Mouse (Mus musculus): ENCODE results near the gene Palm2. TPM values are rescaled to one million over a fixed set of nuclear protein-coding genes. Genes with fewer than 3 reads are reported as not detected.
A peak's percentile ranks its signal among the peaks of the same experiment; 100 is the strongest.

Gene Palm2
- polyA plus RNA-seq, 1 experiment from 2014 or later, result 0.05 TPM

GRCm38 (mm10) chr4:57451896-57452295 is 17.8 kb downstream of the Palm2 start:
- Histone ChIP-seq H3K27me3 (ENCODE audit: insufficient read depth, low read length) (no peaks in the 10 kb centered on the region), H3K4me3 (ENCODE audit: low read depth, low read length) (no peak overlapping the region), H3K9ac (replicated peaks) (no peak overlapping the region), H3K27ac (ENCODE audit: low read depth) (no peak overlapping the region), H3K4me1 (ENCODE audit: insufficient read depth) (no peaks in the 10 kb centered on the region), H3K36me3 (replicated peaks; ENCODE audit: insufficient read depth, low read length) (no peaks in the 10 kb centered on the region), H3K9me3 (ENCODE audit: low read length) (no peaks in the 10 kb centered on the region), H3K4me2 (ENCODE audit: low read depth, low read length) (no peak overlapping the region)
- TF ChIP-seq EP300 (IDR thresholded peaks at IDR 0.05; ENCODE audit: low read depth), result no peak
- peak; percentile 74 for TF ChIP-seq CTCF (IDR thresholded peaks at IDR 0.05; ENCODE audit: low read depth)
- DNase-seq, result peak; percentile 45
- ATAC-seq, result no peak
- WGBS (ENCODE audit: insufficient replicate concordance), result 30% methylated on average over 3 of the region's 3 CpGs

- DNase-seq (no peak), ATAC-seq (no peak)
- Histone ChIP-seq H3K27ac (ENCODE audit: low read depth) (no peak overlapping the region), H3K27me3 (ENCODE audit: insufficient read depth, low read length) (no peaks in the 10 kb centered on the region), H3K9me3 (ENCODE audit: low read length) (no peaks in the 10 kb centered on the region), H3K4me1 (ENCODE audit: insufficient read depth) (no peaks in the 10 kb centered on the region), H3K4me2 (ENCODE audit: low read depth, low read length) (no peak overlapping the region), H3K4me3 (ENCODE audit: low read depth, low read length) (no peak overlapping the region), H3K9ac (replicated peaks) (no peak overlapping the region), H3K36me3 (replicated peaks; ENCODE audit: insufficient read depth, low read length) (no peaks in the 10 kb centered on the region)
- 75% methylated on average over 5 of the region's 5 CpGs for WGBS (ENCODE audit: insufficient replicate concordance)
- TF ChIP-seq EP300 (IDR thresholded peaks at IDR 0.05; ENCODE audit: low read depth), result no peak
- TF ChIP-seq CTCF (IDR thresholded peaks at IDR 0.05; ENCODE audit: low read depth), result no peak
Measured at GRCm38 (mm10) chr4:57452661-57453060, 18.6 kb downstream of the Palm2 start.

- Histone ChIP-seq H3K27ac (ENCODE audit: low read depth) (no peak overlapping the region), H3K27me3 (ENCODE audit: insufficient read depth, low read length) (no peaks in the 10 kb centered on the region), H3K4me1 (ENCODE audit: insufficient read depth) (no peaks in the 10 kb centered on the region), H3K4me3 (ENCODE audit: low read depth, low read length) (no peak overlapping the region), H3K9me3 (ENCODE audit: low read length) (no peaks in the 10 kb centered on the region), H3K9ac (replicated peaks) (no peak overlapping the region), H3K4me2 (ENCODE audit: low read depth, low read length) (no peak overlapping the region), H3K36me3 (replicated peaks; ENCODE audit: insufficient read depth, low read length) (no peaks in the 10 kb centered on the region)
- ATAC-seq (no peak), DNase-seq (peak; percentile 30)
- 42% methylated on average over 2 of the region's 3 CpGs for WGBS (ENCODE audit: insufficient replicate concordance)
- TF ChIP-seq CTCF (IDR thresholded peaks at IDR 0.05; ENCODE audit: low read depth) (peak; percentile 65), EP300 (IDR thresholded peaks at IDR 0.05; ENCODE audit: low read depth) (no peak)
Measured at GRCm38 (mm10) chr4:57462378-57462777, 28.3 kb downstream of the Palm2 start.

- no peak for DNase-seq
- ATAC-seq, result no peak
- Histone ChIP-seq H3K36me3 (replicated peaks; ENCODE audit: insufficient read depth, low read length) (no peaks in the 10 kb centered on the region), H3K4me2 (ENCODE audit: low read depth, low read length) (no peak overlapping the region), H3K9me3 (ENCODE audit: low read length) (no peaks in the 10 kb centered on the region), H3K4me1 (ENCODE audit: insufficient read depth) (no peaks in the 10 kb centered on the region), H3K27me3 (ENCODE audit: insufficient read depth, low read length) (no peaks in the 10 kb centered on the region), H3K27ac (ENCODE audit: low read depth) (no peak overlapping the region), H3K4me3 (ENCODE audit: low read depth, low read length) (no peak overlapping the region), H3K9ac (replicated peaks) (no peak overlapping the region)
- WGBS (ENCODE audit: insufficient replicate concordance), result 89% methylated on average over 7 of the region's 7 CpGs
- no peak for TF ChIP-seq CTCF (IDR thresholded peaks at IDR 0.05; ENCODE audit: low read depth)
- TF ChIP-seq EP300 (IDR thresholded peaks at IDR 0.05; ENCODE audit: low read depth), result no peak
Measured at GRCm38 (mm10) chr4:57482435-57482834, 48.4 kb downstream of the Palm2 start.

GRCm38 (mm10) chr4:57486392-57486791 is 52.3 kb downstream of the Palm2 start:
- Histone ChIP-seq H3K4me1 (ENCODE audit: insufficient read depth) (no peaks in the 10 kb centered on the region), H3K27me3 (ENCODE audit: insufficient read depth, low read length) (no peaks in the 10 kb centered on the region), H3K9ac (replicated peaks) (no peak overlapping the region), H3K36me3 (replicated peaks; ENCODE audit: insufficient read depth, low read length) (no peaks in the 10 kb centered on the region), H3K4me3 (ENCODE audit: low read depth, low read length) (no peak overlapping the region), H3K27ac (ENCODE audit: low read depth) (no peak overlapping the region), H3K4me2 (ENCODE audit: low read depth, low read length) (no peak overlapping the region), H3K9me3 (ENCODE audit: low read length) (no peaks in the 10 kb centered on the region)
- TF ChIP-seq EP300 (IDR thresholded peaks at IDR 0.05; ENCODE audit: low read depth), result no peak
- no peak for TF ChIP-seq CTCF (IDR thresholded peaks at IDR 0.05; ENCODE audit: low read depth)
- ATAC-seq (no peak), DNase-seq (no peak)
- WGBS (ENCODE audit: insufficient replicate concordance), result 75% methylated on average over 3 of the region's 3 CpGs

GRCm38 (mm10) chr4:57489887-57490286 is 55.8 kb downstream of the Palm2 start:
- no peaks in the 10 kb centered on the region for H3K36me3 ChIP-seq (replicated peaks; ENCODE audit: insufficient read depth, low read length)

GRCm38 (mm10) chr4:57504792-57505191 is 70.7 kb downstream of the Palm2 start:
- Histone ChIP-seq H3K27ac (ENCODE audit: low read depth) (no peak overlapping the region), H3K27me3 (ENCODE audit: insufficient read depth, low read length) (no peaks in the 10 kb centered on the region), H3K4me1 (ENCODE audit: insufficient read depth) (no peaks in the 10 kb centered on the region), H3K4me2 (ENCODE audit: low read depth, low read length) (no peak overlapping the region), H3K9ac (replicated peaks) (no peak overlapping the region), H3K36me3 (replicated peaks; ENCODE audit: insufficient read depth, low read length) (no peaks in the 10 kb centered on the region), H3K9me3 (ENCODE audit: low read length) (no peaks in the 10 kb centered on the region), H3K4me3 (ENCODE audit: low read depth, low read length) (no peak overlapping the region)
- TF ChIP-seq EP300 (IDR thresholded peaks at IDR 0.05; ENCODE audit: low read depth), result no peak
- TF ChIP-seq CTCF (IDR thresholded peaks at IDR 0.05; ENCODE audit: low read depth), result no peak
- DNase-seq (no peak), ATAC-seq (no peak)
- WGBS (ENCODE audit: insufficient replicate concordance), result 79% methylated on average over 6 of the region's 6 CpGs

More at GRCm38 (mm10) chr4:57489887-57490286, 55.8 kb downstream of the Palm2 start:
- 80% methylated on average over 6 of the region's 6 CpGs for WGBS (ENCODE audit: insufficient replicate concordance)
- Histone ChIP-seq H3K4me1 (ENCODE audit: insufficient read depth) (no peaks in the 10 kb centered on the region), H3K4me2 (ENCODE audit: low read depth, low read length) (no peak overlapping the region), H3K9me3 (ENCODE audit: low read length) (no peaks in the 10 kb centered on the region), H3K27me3 (ENCODE audit: insufficient read depth, low read length) (no peaks in the 10 kb centered on the region), H3K9ac (replicated peaks) (no peak overlapping the region), H3K4me3 (ENCODE audit: low read depth, low read length) (no peak overlapping the region), H3K27ac (ENCODE audit: low read depth) (no peak overlapping the region)
- ATAC-seq, result no peak
- no peak for TF ChIP-seq EP300 (IDR thresholded peaks at IDR 0.05; ENCODE audit: low read depth)
- no peak for TF ChIP-seq CTCF (IDR thresholded peaks at IDR 0.05; ENCODE audit: low read depth)
- no peak for DNase-seq

Measured in liver, postnatal 0 days (tissue).